Mouse (Mus musculus) myocyte (in vitro differentiated cells): ENCODE measurements at regions not wholly inside any gene's neighbourhood (a gene's known extent, or its start where the extent isn't known, plus 50 kb on each side); places are given as distances from the start of the nearest gene placed in this dataset.
A peak's percentile ranks its signal among the peaks of the same experiment; 100 is the strongest.

Source experiments
- E2F4 ChIP-seq: IDR thresholded peaks from one replicate; pipeline ENCODE4 v1.6.1; 2011; ENCODE audit warnings: mild to moderate bottlenecking, control low read depth, moderate library complexity; ENCODE audit not compliant: insufficient read depth
- MAX ChIP-seq: IDR thresholded peaks from one replicate; pipeline ENCODE4 v1.6.1; 2011; ENCODE audit warnings: low read depth, mild to moderate bottlenecking, control low read depth
- MYOD1 ChIP-seq, 3 experiments: IDR thresholded peaks; one replicate each; pipeline ENCODE4 v1.6.1; 2011; ENCODE audit warnings: control low read depth in 2 of 3, low read depth in 2 of 3, mild to moderate bottlenecking in 2 of 3, moderate library complexity in 1 of 3; ENCODE audit not compliant: insufficient read length in 2 of 3, control insufficient read depth in 1 of 3
- MYOG ChIP-seq, 3 experiments: IDR thresholded peaks; one replicate each; pipeline ENCODE4 v1.6.1; 2011; ENCODE audit warnings: control low read depth in 2 of 3, low read depth in 2 of 3, mild to moderate bottlenecking in 2 of 3; ENCODE audit not compliant: insufficient read length in 2 of 3, control insufficient read depth in 1 of 3, insufficient read depth in 1 of 3
- POLR2A ChIP-seq: IDR thresholded peaks from one replicate; pipeline ENCODE4 v1.6.1; 2011; ENCODE audit warnings: low read depth, mild to moderate bottlenecking, control low read depth, moderate library complexity; ENCODE audit not compliant: insufficient read length
- POLR2AphosphoS2 ChIP-seq: IDR thresholded peaks from one replicate; pipeline ENCODE4 v1.6.1; 2011; ENCODE audit warnings: low read depth, control low read depth; ENCODE audit not compliant: insufficient read length
- REST ChIP-seq: IDR thresholded peaks from one replicate; pipeline ENCODE4 v1.6.1; 2011; ENCODE audit warnings: mild to moderate bottlenecking, control low read depth, moderate library complexity; ENCODE audit not compliant: insufficient read depth, insufficient read length
- SRF ChIP-seq: IDR thresholded peaks from one replicate; pipeline ENCODE4 v1.6.1; 2011; ENCODE audit warnings: low read depth; ENCODE audit not compliant: control insufficient read depth, insufficient read length
- TCF12 ChIP-seq: IDR thresholded peaks from one replicate; pipeline ENCODE4 v1.6.1; 2011; ENCODE audit warnings: mild to moderate bottlenecking, control low read depth; ENCODE audit not compliant: poor library complexity, insufficient read depth, severe bottlenecking
- TCF3 ChIP-seq: IDR thresholded peaks from one replicate; pipeline ENCODE4 v1.6.1; 2011; ENCODE audit warnings: low read depth, control low read depth; ENCODE audit not compliant: insufficient read length
- USF1 ChIP-seq: IDR thresholded peaks from one replicate; pipeline ENCODE4 v1.6.1; 2011; ENCODE audit warnings: low read depth, mild to moderate bottlenecking, control low read depth, moderate library complexity

GRCm38 (mm10) chr3:41185305-41186097, 102.7 kb upstream of the Pgrmc2 start:
- TF ChIP-seq POLR2A (no peak), USF1 (no peak), MYOD1 (IDR thresholded peaks at IDR 0.05; ENCODE audit: control insufficient read depth in 1 of 3, insufficient read length in 2 of 3, low read depth in 2 of 3) (no peak), REST (no peak), MAX (no peak), TCF12 (no peak), TCF3 (no peak), E2F4 (no peak), POLR2AphosphoS2 (no peak), SRF (peak; percentile 85), MYOG (IDR thresholded peaks at IDR 0.05; ENCODE audit: control insufficient read depth in 1 of 3, insufficient read depth in 1 of 3, insufficient read length in 2 of 3, low read depth in 2 of 3) (no peak)
